Mouse (Mus musculus): Measurements from ENCODE around the gene Cds2.
A peak's percentile ranks its signal among the peaks of the same experiment; 100 is the strongest.
"Not testable (repeated sequence)": the region's sequence is repeated elsewhere in the genome, so short reads cannot be mapped to it uniquely, and the experiment has no call there.

Cds2 gene

DNA sequence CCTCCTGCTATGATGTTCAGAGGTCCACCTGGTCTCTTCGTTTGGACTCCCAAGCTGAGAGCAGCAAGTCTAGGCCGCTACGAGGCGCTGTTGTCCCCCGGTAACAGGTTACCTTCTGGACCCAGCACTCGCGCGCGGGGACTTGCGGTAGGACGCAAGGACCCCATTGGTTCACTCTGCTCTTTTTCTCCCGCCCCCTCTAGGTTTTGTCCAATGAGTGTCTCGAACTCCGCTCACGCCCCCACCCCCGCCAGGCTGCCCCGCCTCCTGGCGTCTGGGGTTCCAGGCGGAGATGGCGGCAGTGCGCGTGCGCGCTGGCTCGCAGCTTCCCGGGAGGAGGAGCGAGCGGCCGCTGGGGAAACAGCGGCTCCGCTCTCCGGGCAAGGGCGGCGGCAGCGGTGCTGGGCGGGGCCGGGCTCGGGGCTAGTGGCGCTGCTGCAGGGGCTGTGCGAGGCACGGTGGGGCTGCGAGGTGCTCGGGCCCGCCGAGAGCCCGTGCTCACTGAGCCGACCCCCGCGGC is at the start of gene Cds2:
Gene Cds2, plus strand, starts transcription at position 270 of the 520 bp plus-strand sequence.
- DNase-seq (ENCODE audit: low read depth, low spot score): peak; percentile 98

DNA sequence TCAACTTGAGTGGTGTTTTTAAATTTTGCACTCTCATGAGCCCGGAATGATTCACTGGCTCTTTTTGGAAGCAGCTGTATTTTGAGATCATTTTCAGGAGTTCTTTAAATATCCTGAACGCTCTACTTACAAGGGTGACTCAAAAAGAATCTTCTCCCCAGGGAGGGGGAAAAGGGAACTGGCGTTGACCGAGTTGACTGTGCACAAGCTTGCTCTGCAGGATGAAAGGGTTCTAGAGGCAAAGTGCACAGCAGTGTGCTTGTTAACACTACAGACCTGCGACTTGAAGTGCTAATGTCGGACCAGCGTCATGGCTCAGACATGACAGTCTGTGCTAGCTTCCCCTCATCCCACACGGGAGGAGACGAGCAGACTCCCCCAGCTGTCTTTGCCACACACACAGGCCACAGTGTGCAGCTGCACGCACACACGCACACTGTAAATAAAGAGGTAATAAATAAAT is 41.3 kb upstream of the Cds2 start:
- no peak for DNase-seq (ENCODE audit: low read depth, low spot score)

GRCm38 (mm10) chr2:132224359-132224758 is 38.6 kb upstream of the Cds2 start:
- DNase-seq (ENCODE audit: low read depth, low spot score): no peak

- DNase-seq (ENCODE audit: low read depth, low spot score): no peak
Observed at GRCm38 (mm10) chr2:132232413-132232945, 30.5 kb upstream of the Cds2 start.

- no peak for DNase-seq (ENCODE audit: low read depth, low spot score)
Observed at GRCm38 (mm10) chr2:132233985-132234765, 28.8 kb upstream of the Cds2 start.

- no peak for DNase-seq (ENCODE audit: low read depth, low spot score)
Observed at GRCm38 (mm10) chr2:132235291-132235690, 27.7 kb upstream of the Cds2 start.

DNA sequence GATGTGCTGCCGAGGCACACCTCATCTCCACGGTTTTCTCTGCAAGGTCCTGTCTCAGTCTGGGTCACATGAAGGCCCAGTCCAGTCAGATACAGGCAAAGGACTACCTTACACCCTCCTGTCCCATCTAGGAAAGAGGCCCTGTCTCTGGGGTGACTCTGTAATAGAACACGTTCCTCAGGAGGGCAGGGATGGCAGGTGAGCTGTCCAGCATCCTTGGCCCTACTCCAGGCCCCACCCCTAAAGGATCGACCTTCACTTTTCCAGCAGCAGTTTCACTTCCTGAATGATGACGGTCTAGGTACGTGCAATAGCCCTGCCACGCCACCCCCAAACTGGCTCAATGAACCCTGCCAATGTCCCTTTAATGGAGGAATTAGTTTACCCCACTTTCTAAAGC is 27.0 kb upstream of the Cds2 start:
- no peak for DNase-seq (ENCODE audit: low read depth, low spot score)

DNA sequence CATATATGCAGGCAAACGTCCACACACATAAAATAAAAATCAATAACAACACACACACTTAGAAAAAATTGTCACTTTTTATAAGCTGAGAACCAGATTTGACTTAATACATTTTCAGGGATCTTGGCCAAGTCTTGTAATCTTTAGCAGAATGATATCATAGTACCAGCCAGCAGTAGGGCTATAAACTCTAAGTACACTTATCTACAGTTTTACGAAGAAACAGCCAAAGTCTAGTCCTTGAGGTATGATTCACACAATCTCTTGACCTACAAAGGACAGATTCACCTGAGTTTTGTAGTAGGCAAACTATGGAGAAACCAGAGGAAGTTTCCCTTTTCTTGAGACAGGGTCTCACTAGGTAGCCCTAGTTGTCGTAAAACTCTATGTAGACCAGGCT is 23.5 kb upstream of the Cds2 start:
- DNase-seq (ENCODE audit: low read depth, low spot score): not testable (repeated sequence)

DNA sequence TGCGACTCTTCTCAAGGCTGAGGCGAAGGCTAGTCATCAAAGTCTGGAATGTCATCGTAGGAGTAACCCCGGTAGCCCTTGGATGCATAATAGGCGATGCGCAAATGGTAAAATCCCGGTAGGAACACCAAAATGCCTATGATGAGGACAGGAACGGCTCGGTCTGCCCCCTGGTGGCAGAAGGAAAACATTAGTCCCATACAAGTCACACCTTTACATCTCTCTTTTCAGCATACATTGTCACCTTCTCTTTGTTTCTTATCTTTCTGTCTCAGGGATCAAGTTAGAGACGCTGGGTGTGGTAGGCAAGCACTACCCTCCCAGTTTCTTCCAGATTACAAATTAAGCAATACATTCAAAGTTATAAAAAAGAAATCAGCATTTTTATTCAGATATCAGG is 22.5 kb upstream of the Cds2 start:
- DNase-seq (ENCODE audit: low read depth, low spot score): not testable (repeated sequence)

DNA sequence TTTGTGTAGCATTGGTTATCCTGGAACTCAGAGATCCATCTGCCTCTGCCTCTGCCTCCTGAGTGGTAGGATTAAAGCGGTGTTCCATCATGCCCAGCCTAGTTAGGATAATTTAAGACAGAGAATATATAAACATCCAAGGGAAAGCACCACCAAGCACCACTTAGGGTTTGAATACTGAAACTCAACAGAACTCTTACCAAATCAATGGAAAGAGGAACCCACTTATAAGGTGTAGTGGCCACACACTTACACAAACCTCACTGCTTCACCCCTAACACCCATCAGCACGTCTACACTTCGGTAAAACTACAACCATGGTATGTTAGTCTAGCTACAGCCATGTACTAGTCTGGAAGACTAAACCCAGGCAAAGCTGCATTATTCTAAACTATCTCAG is 19.6 kb upstream of the Cds2 start:
- DNase-seq (ENCODE audit: low read depth, low spot score): no peak

GRCm38 (mm10) chr2:132247539-132248313 is 15.2 kb upstream of the Cds2 start, which contains the start of gene Tmem230:
Gene Tmem230, minus strand, starts transcription at chr2:132247807.
- peak; percentile 89 for DNase-seq (ENCODE audit: low read depth, low spot score)

DNA sequence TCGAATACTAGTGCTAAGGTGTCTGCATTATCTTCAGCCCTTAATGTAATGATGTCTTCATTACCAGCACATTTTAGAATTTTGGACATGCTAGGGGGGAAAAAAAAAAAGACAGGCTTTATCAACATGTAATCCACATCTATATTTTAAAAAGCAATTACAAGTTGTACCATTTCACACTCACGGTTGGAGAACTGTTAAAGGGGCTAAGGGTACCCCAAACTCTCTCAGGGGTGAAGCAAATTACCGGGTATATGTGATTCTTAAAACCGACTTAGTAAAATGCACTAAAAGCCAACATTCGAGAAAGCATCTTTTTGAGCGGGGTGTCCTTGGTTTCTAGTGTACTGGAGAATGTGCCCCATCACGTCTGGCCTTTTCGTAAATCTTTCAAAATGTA is 11.0 kb upstream of the Cds2 start:
- DNase-seq (ENCODE audit: low read depth, low spot score): no peak

DNA sequence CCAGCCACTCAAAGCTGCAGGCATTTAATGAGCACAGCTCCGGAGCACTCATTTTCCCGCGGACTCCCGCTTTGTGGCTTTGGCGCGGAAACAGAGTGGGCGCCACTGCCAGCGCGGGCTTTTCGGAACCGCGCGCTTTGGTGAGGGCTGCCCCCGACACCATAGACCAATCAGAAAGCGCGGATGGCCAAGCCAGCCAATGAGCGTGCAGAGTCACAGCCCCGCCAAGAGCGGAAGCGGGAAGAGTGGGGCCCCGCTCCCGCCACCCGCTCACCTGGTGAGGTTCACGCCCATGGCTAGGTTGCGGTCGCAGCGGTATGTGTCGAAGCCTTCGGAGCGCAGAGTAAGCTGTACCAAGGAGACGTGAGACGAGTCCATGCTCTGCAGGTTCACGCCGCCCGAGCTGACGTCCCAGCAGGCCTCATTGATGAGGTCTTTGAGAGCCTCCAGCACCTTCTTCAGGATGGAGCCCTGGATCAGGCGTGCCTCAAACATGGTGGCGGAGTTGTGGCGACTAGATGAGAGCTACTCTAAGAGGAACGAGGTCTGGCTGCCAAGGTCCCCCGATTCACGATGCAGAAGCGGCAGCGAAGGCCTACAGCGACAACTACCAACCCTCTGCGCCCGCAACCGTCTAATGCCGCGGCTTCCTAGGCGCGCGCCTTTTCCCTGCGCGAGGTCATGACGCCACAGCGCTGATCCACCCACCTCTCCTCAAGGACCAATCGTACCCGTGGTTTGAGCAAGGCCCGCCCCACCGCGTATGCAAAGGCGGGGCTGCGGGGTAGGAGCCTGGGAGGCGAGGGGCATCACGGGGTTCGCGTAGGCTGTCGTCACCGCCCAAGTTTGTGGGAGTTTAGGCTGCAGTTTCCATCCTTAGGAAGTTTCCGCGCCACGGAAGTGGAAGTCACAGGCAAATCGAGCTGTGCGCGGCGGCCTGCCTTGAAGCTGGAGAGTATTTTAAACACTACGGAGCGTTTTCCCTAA is 10.1 kb upstream of the Cds2 start, which contains the start of gene Pcna:
Gene Pcna, minus strand, starts transcription at position 773 of the 987 bp plus-strand sequence.
- peak; percentile 88 for DNase-seq (ENCODE audit: low read depth, low spot score)

- DNase-seq (ENCODE audit: low read depth, low spot score): no peak
Observed at GRCm38 (mm10) chr2:132253603-132254002, 9.3 kb upstream of the Cds2 start.

DNA sequence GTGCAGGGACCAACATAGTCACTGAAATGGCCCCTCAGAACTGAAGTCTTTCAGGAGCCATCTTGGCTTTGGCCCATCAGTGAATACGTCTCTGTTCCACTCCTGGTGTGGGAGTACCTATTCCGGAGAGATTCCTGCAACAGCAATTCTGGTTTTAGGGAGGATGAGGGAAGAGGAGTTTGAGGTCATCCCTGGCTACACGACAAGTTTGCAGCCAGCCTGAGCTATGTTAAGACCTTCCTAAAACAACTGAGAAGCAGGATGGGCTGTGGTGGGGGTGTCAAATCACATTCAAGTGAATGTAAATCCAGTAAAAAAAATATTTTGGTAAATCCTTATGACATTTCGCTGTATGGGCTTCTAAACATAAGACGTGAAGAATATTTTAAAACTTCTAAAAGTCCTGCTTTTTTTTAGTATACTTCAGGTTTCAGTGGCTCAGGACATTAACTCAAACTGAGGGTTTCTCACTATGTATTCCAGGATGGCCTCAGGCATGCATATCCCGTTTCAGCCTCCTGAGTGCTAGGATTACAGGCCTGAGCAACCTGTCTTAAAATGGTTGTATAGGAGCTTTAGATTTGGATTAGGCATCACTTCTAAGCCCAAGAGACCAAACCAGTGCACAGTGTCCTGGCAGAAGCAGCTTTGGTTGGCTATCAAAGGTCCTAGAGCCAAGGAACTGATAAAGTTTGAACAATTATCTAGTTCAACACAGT is 5.4 kb upstream of the Cds2 start:
- no peak for DNase-seq (ENCODE audit: low read depth, low spot score)

- no peak for DNase-seq (ENCODE audit: low read depth, low spot score)
Observed at GRCm38 (mm10) chr2:132260601-132261000, 2.3 kb upstream of the Cds2 start.

- DNase-seq (ENCODE audit: low read depth, low spot score): no peak
Observed at GRCm38 (mm10) chr2:132262175-132262574, 773 bp upstream of the Cds2 start.

- DNase-seq (ENCODE audit: low read depth, low spot score): no peak
Observed at GRCm38 (mm10) chr2:132263421-132264265, 695 bp downstream of the Cds2 start.

DNA sequence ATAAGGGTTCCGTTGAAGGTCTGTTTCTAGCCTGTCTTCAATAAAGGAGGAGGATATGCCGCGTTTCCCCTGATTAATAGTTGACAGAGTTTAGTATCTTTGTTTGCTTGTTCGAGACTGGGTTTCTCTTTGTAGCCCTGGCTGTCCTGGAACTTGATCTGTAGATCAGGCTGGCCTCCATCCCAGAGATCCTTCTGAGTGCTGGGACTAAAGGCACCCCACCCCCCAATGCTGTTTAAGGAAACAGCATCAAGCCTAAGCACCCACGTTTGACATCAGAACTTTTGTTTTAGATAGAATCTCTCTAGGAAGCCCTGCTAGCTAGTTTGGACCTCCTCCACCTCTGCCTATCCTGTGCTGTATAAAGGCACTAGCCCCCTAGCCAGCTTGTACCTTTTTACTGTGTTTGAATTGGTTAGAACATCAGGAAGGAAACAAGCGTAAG is 1.3 kb downstream of the Cds2 start:
- DNase-seq (ENCODE audit: low read depth, low spot score): no peak

All from retina, adult 2 months (tissue).